Mouse (Mus musculus) testis, adult 2 months (tissue): ENCODE results near the gene Atl2.

Source experiments
- CTCF ChIP-seq: fragments of 200-500 bp; IDR thresholded peaks from 2 replicates; pipeline ENCODE4 v1.5.1; 2012; ENCODE audit warnings: low read depth, mild to moderate bottlenecking, inconsistent platforms, low read length, moderate library complexity; ENCODE audit not compliant: control insufficient read depth, insufficient read depth, insufficient replicate concordance
- POLR2A ChIP-seq: fragments of 200-500 bp; IDR thresholded peaks from 2 replicates; pipeline ENCODE4 v1.6.1; 2012; ENCODE audit warnings: low read depth, mild to moderate bottlenecking, inconsistent platforms, low read length, moderate library complexity; ENCODE audit not compliant: control insufficient read depth

- TF ChIP-seq CTCF (peak; percentile 54; the same call in 1 of the 2 replicates), POLR2A (no peak)
Measured at GRCm38 (mm10) chr17:79840254-79841238, 55.4 kb downstream of the Atl2 start.
